Mouse (Mus musculus): ENCODE measurements at regions not wholly inside any gene's neighbourhood (a gene's known extent, or its start where the extent isn't known, plus 50 kb on each side); places are given as distances from the start of the nearest gene placed in this dataset.

GRCm38 (mm10) chr1:194878440-194878839 is 60.2 kb upstream of the Cd34 start:
- ATAC-seq (ENCODE audit: low read depth), result no peak
- H3K36me3 ChIP-seq (ENCODE audit: control insufficient read depth, insufficient read depth, low read length), result no peaks in the 10 kb centered on the region
- 53% methylated on average over 2 of the region's 2 CpGs for WGBS
- H3K9me3 ChIP-seq (ENCODE audit: control insufficient read depth, low read length), result no peaks in the 10 kb centered on the region
- no peaks in the 10 kb centered on the region for H3K27me3 ChIP-seq (ENCODE audit: control insufficient read depth, insufficient read depth, low read depth, low read length)
- no peak overlapping the region for H3K9ac ChIP-seq (ENCODE audit: low read length)
- peaks cover 3% of the 10 kb centered on the region for H3K4me1 ChIP-seq (replicated peaks; ENCODE audit: control insufficient read depth, insufficient read depth, low read length)
- no peak overlapping the region for H3K4me2 ChIP-seq (ENCODE audit: low read depth, low read length)
- no peak overlapping the region for H3K4me3 ChIP-seq (ENCODE audit: low read length)
- H3K27ac ChIP-seq (ENCODE audit: low read length), result no peak overlapping the region

GRCm38 (mm10) chr1:194879324-194880233 is 59.0 kb upstream of the Cd34 start:
- peak overlapping the region; percentile 36 for H3K4me2 ChIP-seq (ENCODE audit: low read depth, low read length)
- H3K4me1 ChIP-seq (replicated peaks; ENCODE audit: control insufficient read depth, insufficient read depth, low read length), result peaks cover 3% of the 10 kb centered on the region
- H3K27me3 ChIP-seq (ENCODE audit: control insufficient read depth, insufficient read depth, low read depth, low read length), result no peaks in the 10 kb centered on the region
- H3K9me3 ChIP-seq (ENCODE audit: control insufficient read depth, low read length), result no peaks in the 10 kb centered on the region
- 14% methylated on average over 22 of the region's 22 CpGs for WGBS
- H3K4me3 ChIP-seq (ENCODE audit: low read length), result peak overlapping the region; percentile 21
- ATAC-seq (ENCODE audit: low read depth), result peak; percentile 96
- no peaks in the 10 kb centered on the region for H3K36me3 ChIP-seq (ENCODE audit: control insufficient read depth, insufficient read depth, low read length)
- peak overlapping the region; percentile 63 for H3K9ac ChIP-seq (ENCODE audit: low read length)
- H3K27ac ChIP-seq (ENCODE audit: low read length), result peak overlapping the region; percentile 27; the same call in 1 of the 2 replicates

DNA sequence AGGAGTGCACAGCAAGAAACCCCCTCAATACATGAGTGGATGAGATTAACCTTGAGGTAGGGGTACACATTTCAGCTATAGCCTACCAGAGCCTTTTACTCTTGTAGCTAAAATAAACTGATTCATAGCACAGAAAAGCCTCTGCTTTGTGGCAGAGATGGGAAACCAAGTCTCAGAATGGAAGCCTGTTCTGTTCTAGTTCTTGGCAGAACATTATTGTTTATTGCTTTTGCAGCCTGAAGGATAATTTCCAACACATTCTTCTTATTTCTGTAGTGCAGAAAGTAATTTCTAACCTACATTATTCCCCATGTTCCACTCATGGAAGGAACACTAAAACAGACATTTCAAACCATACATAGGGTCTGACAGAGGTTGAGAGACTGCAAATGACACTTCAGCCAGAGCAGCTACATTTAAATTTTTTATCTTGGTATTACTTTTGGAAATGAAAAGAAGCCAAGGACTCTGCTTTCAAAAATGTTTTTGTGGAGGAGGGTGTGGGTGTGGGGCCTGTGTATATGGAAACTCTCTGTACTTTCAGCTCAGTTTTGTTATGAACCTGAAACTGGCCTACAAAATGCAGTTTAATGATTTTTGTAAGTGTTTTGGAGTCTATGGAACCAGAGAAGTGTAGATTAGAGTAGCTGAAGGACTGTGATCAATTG is 56.9 kb upstream of the Cd34 start:
- Histone ChIP-seq H3K4me3 (ENCODE audit: low read length) (no peak overlapping the region), H3K4me2 (ENCODE audit: low read depth, low read length) (no peak overlapping the region), H3K36me3 (ENCODE audit: control insufficient read depth, insufficient read depth, low read length) (no peaks in the 10 kb centered on the region), H3K4me1 (replicated peaks; ENCODE audit: control insufficient read depth, insufficient read depth, low read length) (peaks cover 7% of the 10 kb centered on the region), H3K27ac (ENCODE audit: low read length) (no peak overlapping the region), H3K9ac (ENCODE audit: low read length) (no peak overlapping the region), H3K27me3 (ENCODE audit: control insufficient read depth, insufficient read depth, low read depth, low read length) (no peaks in the 10 kb centered on the region), H3K9me3 (ENCODE audit: control insufficient read depth, low read length) (no peaks in the 10 kb centered on the region)
- no peak for ATAC-seq (ENCODE audit: low read depth)

DNA sequence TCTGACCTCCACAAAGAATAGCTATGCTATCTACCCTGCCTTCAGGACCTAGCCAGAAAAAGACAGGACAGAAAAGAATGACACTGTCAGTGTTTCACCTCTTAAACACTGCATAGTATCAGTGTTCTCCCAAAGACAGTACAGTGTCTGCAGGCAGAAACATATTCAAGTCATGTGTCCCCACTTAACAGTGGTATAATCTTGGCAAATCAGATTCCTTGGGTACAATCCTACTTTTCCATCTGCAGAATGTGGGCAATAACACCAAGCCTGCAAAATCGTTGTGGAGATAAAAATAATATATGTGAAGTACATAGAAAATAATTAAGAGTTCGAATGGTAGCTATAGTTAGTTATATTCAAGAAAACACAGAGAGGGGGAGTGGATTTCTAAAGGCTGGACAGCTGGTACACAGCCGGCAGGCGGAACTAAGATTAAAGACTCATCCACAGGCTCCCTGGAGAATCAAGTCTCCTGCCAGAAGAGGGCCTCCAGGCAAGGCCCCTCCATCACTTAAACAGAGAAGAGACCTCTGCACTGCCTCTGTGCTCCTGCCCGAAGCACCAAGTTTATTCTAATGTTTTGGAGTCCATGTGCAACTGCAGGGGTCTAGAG is 53.4 kb upstream of the Cd34 start:
- Histone ChIP-seq H3K4me3 (ENCODE audit: low read length) (no peak overlapping the region), H3K9ac (ENCODE audit: low read length) (no peak overlapping the region), H3K36me3 (ENCODE audit: control insufficient read depth, insufficient read depth, low read length) (no peaks in the 10 kb centered on the region), H3K4me2 (ENCODE audit: low read depth, low read length) (no peak overlapping the region), H3K27me3 (ENCODE audit: control insufficient read depth, insufficient read depth, low read depth, low read length) (no peaks in the 10 kb centered on the region), H3K9me3 (ENCODE audit: control insufficient read depth, low read length) (no peaks in the 10 kb centered on the region), H3K4me1 (replicated peaks; ENCODE audit: control insufficient read depth, insufficient read depth, low read length) (0 out of 2 replicates have a peak, but pooled peaks cover 3% of the 10 kb centered on the region), H3K27ac (ENCODE audit: low read length) (no peak overlapping the region)
- peak; percentile 49; the same call in 1 of the 2 replicates for ATAC-seq (ENCODE audit: low read depth)
- 59% methylated on average over 5 of the region's 5 CpGs for WGBS

DNA sequence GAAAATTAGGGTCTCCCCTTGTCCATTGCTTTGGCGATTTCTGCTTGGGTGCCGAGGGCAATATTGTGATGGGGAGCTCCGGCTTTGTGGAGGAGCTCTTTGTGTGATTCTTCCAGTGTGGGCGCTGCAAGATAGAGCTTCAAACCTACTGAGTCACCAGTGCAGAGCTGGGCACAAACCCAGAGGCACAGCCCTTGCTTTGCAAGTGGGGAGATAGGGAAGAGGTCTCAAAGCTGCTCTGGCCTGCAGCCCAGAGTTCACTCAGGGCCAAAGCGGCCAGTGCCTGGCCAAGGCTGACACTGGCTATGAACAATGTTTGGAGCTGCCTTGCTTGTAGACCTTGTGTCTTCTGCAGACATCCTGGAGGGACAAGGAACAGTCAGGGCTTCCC is 52.9 kb upstream of the Cd34 start:
- Histone ChIP-seq H3K27ac (ENCODE audit: low read length) (no peak overlapping the region), H3K4me1 (replicated peaks; ENCODE audit: control insufficient read depth, insufficient read depth, low read length) (0 out of 2 replicates have a peak, but pooled peaks cover 3% of the 10 kb centered on the region), H3K9me3 (ENCODE audit: control insufficient read depth, low read length) (no peaks in the 10 kb centered on the region), H3K27me3 (ENCODE audit: control insufficient read depth, insufficient read depth, low read depth, low read length) (no peaks in the 10 kb centered on the region), H3K4me2 (ENCODE audit: low read depth, low read length) (no peak overlapping the region), H3K9ac (ENCODE audit: low read length) (no peak overlapping the region), H3K4me3 (ENCODE audit: low read length) (no peak overlapping the region), H3K36me3 (ENCODE audit: control insufficient read depth, insufficient read depth, low read length) (no peaks in the 10 kb centered on the region)
- WGBS, result 79% methylated on average over 5 of the region's 5 CpGs
- ATAC-seq (ENCODE audit: low read depth), result peak; percentile 36; the same call in 1 of the 2 replicates

Measured in lung, embryonic 16.5 days (tissue).